Mouse (Mus musculus): ENCODE results near the gene Hcar1. TPM values are rescaled to one million over a fixed set of nuclear protein-coding genes. Genes with fewer than 3 reads are reported as not detected.

The Hcar1 gene
- total RNA-seq, 2 experiments from 2014 or later = 0.54 to 1.1 TPM

- no peak for DNase-seq
- intact Hi-C loops (cut with DNase I) = no loop called here
Observed at GRCm38 (mm10) chr5:123866457-123866856, 13.4 kb downstream of the Hcar1 start.

- intact Hi-C loops (cut with DNase I) = no loop called here
- DNase-seq = no peak
Observed at GRCm38 (mm10) chr5:123865365-123865764, 14.5 kb downstream of the Hcar1 start, which contains the start of gene Hcar2. Gene Hcar2 (minus strand): TSS chr5:123865499.

GRCm38 (mm10) chr5:123863934-123864333 is 15.9 kb downstream of the Hcar1 start:
- no peak for DNase-seq
- intact Hi-C loops (cut with DNase I) = no loop called here

GRCm38 (mm10) chr5:123862374-123863350 is 17.2 kb downstream of the Hcar1 start:
- no peak for DNase-seq
- intact Hi-C loops (cut with DNase I) = no loop called here

GRCm38 (mm10) chr5:123858798-123859197 is 21.0 kb downstream of the Hcar1 start:
- intact Hi-C loops (cut with DNase I) = no loop called here
- DNase-seq = no peak

GRCm38 (mm10) chr5:123854511-123854910 is 25.3 kb downstream of the Hcar1 start:
- DNase-seq = no peak
- intact Hi-C loops (cut with DNase I) = no loop called here

GRCm38 (mm10) chr5:123853877-123854504 is 25.8 kb downstream of the Hcar1 start:
- intact Hi-C loops (cut with DNase I) = no loop called here
- no peak for DNase-seq

GRCm38 (mm10) chr5:123851398-123851797 is 28.4 kb downstream of the Hcar1 start:
- no peak for DNase-seq
- intact Hi-C loops (cut with DNase I) = no loop called here

- intact Hi-C loops (cut with DNase I) = no loop called here
- no peak for DNase-seq
Observed at GRCm38 (mm10) chr5:123844316-123844715, 35.5 kb downstream of the Hcar1 start.

- intact Hi-C loops (cut with DNase I) = no loop called here
- DNase-seq = no peak
Observed at GRCm38 (mm10) chr5:123843816-123844215, 36.0 kb downstream of the Hcar1 start.

- intact Hi-C loops (cut with DNase I) = no loop called here
Observed at GRCm38 (mm10) chr5:123842935-123843282, 36.9 kb downstream of the Hcar1 start.

GRCm38 (mm10) chr5:123842221-123842934 is 37.4 kb downstream of the Hcar1 start:
- intact Hi-C loops (cut with DNase I) = no loop called here
- no peak for DNase-seq

More at GRCm38 (mm10) chr5:123842935-123843282, 36.9 kb downstream of the Hcar1 start:
- no peak for DNase-seq

- no peak for DNase-seq
- intact Hi-C loops (cut with DNase I) = no loop called here
Observed at GRCm38 (mm10) chr5:123837371-123837770, 42.4 kb downstream of the Hcar1 start.

GRCm38 (mm10) chr5:123834836-123835235 is 45.0 kb downstream of the Hcar1 start:
- no peak for DNase-seq
- intact Hi-C loops (cut with DNase I) = no loop called here

GRCm38 (mm10) chr5:123832309-123832708 is 47.5 kb downstream of the Hcar1 start:
- no peak for DNase-seq
- intact Hi-C loops (cut with DNase I) = no loop called here

- intact Hi-C loops (cut with DNase I) = loop anchor here (10.0 kb wide), 1 partner anchor 77 kb away; the partner anchor contains the start of gene Denr
- peak; percentile 14 for DNase-seq
Observed at GRCm38 (mm10) chr5:123827659-123828091, 52.1 kb downstream of the Hcar1 start.

Other genes with a start within 250 kb of the Hcar1 start
- gene Clip1, start 195.4 kb downstream of the Hcar1 start, total RNA-seq (2021) = 100 to 1,000 TPM; 154 to 158 TPM
- gene Zcchc8, start 158.9 kb downstream of the Hcar1 start, total RNA-seq (2021) = 10 to 100 TPM; 66.3 to 70.9 TPM
- 10 to 100 TPM; 94.9 to 95.1 TPM for gene Rsrc2, start 130.6 kb downstream of the Hcar1 start, total RNA-seq (2021)
- gene Kntc1, start 130.3 kb downstream of the Hcar1 start, total RNA-seq (2021) = 1 to 10 TPM; 7.8 to 8.8 TPM
- gene Hcar2, start 14.5 kb downstream of the Hcar1 start, total RNA-seq (2021) = not detected
- 10 to 100 TPM; 69.6 to 75.8 TPM for gene Denr, start 27.2 kb upstream of the Hcar1 start, total RNA-seq (2021)
- gene Gm43518, start 47.4 kb upstream of the Hcar1 start, total RNA-seq (2021) = 1 to 10 TPM; 1.2 to 1.3 TPM
- gene Ccdc62, start 50.7 kb upstream of the Hcar1 start, total RNA-seq (2021) = 1 to 10 TPM; 1.9 to 4.8 TPM
- 10 to 100 TPM; 83.2 to 84.8 TPM for gene Hip1r, start 93.6 kb upstream of the Hcar1 start, total RNA-seq (2021)
- gene Vps37b, start 152.2 kb upstream of the Hcar1 start, total RNA-seq (2021) = 10 to 100 TPM; 46.2 to 49.9 TPM
- gene Abcb9, start 215.8 kb upstream of the Hcar1 start, total RNA-seq (2021) = 10 to 100 TPM; 26.5 to 28.8 TPM
- gene Ogfod2, start 232.3 kb upstream of the Hcar1 start, total RNA-seq (2021) = 10 to 100 TPM; 32.5 to 34.1 TPM
- 10 to 100 TPM; 58.1 to 59.9 TPM for gene Arl6ip4, start 236.1 kb upstream of the Hcar1 start, total RNA-seq (2021)

All from left cerebral cortex, postnatal 4 days (tissue).